Comparison of ENCODE assay signal across 31 mouse cellular contexts in the genomic region with DNA sequence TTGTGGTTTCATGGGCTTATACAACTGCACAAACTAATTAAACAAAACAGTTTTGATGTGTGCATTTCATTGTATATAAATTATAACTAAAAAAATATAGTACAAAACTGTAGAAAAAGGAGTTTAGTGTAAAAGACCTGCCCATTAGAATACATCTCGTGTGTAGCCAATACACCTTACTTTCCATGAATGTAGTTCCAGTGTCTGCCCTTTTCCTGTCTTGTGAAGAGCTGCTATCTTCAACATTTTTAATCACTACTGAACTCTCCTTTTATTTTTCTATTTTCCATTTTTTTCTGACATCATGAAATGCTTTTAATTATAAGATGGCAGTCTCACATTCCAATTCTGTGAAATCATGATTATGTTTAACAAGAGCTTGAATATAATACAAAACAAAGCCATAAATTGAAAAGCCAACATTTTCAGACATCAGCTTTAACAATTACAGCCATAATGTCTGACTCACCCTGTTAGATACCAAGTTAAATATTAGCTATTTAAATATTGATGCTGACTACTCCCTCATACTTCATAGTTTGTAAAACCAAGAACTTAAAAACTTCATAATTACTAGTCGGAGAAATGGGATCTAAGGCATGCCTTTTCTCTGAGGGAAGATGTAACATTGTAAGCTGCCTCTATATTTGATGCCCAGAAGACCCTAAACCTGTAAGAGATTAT.
"Had no signal": no experiment of that assay in that cellular context is flagged by ENCODE, and none has a peak within 500 bp of the region (broad histone marks: within the 10 kb centered on the region; RNA-seq: fewer than 3 reads in every experiment).

No protein-coding gene starts in this region.

- DNase-seq: left cerebral cortex, postnatal 4 days; liver; liver, embryonic 13.5 days; liver, postnatal 0 days; lung, adult 18-20 months; lung, adult 2 months; lung, embryonic 14.5 days; lung, postnatal 14 days; lung, postnatal 36 days; lung, postnatal 4 days had no signal

- H3K9ac ChIP-seq: limb, embryonic 12.5 days; limb, embryonic 13.5 days; limb, embryonic 15.5 days; liver, embryonic 12.5 days; liver, embryonic 13.5 days; liver, embryonic 14.5 days; liver, embryonic 15.5 days; liver, postnatal 0 days; lung, embryonic 14.5 days; lung, embryonic 15.5 days; midbrain, embryonic 12.5 days; midbrain, embryonic 13.5 days; midbrain, embryonic 15.5 days; neural tube, embryonic 12.5 days; neural tube, embryonic 13.5 days had no signal

- H3K36me3 ChIP-seq: limb, embryonic 10.5 days; limb, embryonic 12.5 days; limb, embryonic 13.5 days; limb, embryonic 15.5 days; liver, embryonic 12.5 days; liver, embryonic 13.5 days; liver, embryonic 15.5 days; lung, embryonic 15.5 days; midbrain, embryonic 10.5 days; midbrain, embryonic 12.5 days; midbrain, embryonic 13.5 days; midbrain, embryonic 15.5 days; neural tube, embryonic 12.5 days; neural tube, embryonic 13.5 days had no signal

- H3K27ac ChIP-seq: limb, embryonic 10.5 days; limb, embryonic 12.5 days; limb, embryonic 13.5 days; limb, embryonic 15.5 days; liver, embryonic 12.5 days; liver, embryonic 13.5 days; liver, embryonic 14.5 days; liver, embryonic 15.5 days; lung, embryonic 15.5 days; macrophage; midbrain, embryonic 10.5 days; midbrain, embryonic 12.5 days; midbrain, embryonic 13.5 days; midbrain, embryonic 15.5 days; neural tube, embryonic 12.5 days; neural tube, embryonic 13.5 days had no signal

- H3K27me3 ChIP-seq: limb, embryonic 12.5 days; limb, embryonic 13.5 days; limb, embryonic 15.5 days; liver, embryonic 12.5 days; liver, embryonic 13.5 days; liver, embryonic 15.5 days; lung, embryonic 15.5 days; megakaryocyte, embryonic 14.5 days; midbrain, embryonic 12.5 days; midbrain, embryonic 13.5 days; midbrain, embryonic 15.5 days; neural tube, embryonic 12.5 days; neural tube, embryonic 13.5 days had no signal

- H3K4me1 ChIP-seq: limb, embryonic 10.5 days; limb, embryonic 12.5 days; limb, embryonic 13.5 days; limb, embryonic 15.5 days; liver, embryonic 12.5 days; liver, embryonic 13.5 days; liver, embryonic 15.5 days; lung, embryonic 15.5 days; megakaryocyte, embryonic 14.5 days; midbrain, embryonic 10.5 days; midbrain, embryonic 12.5 days; midbrain, embryonic 13.5 days; midbrain, embryonic 15.5 days; neural tube, embryonic 12.5 days; neural tube, embryonic 13.5 days had no signal

- ATAC-seq: liver, embryonic 12.5 days; liver, postnatal 0 days; lung, postnatal 0 days; midbrain, embryonic 13.5 days; midbrain, embryonic 15.5 days; midbrain, embryonic 16.5 days had no signal

- H3K4me3 ChIP-seq: limb, embryonic 10.5 days; limb, embryonic 12.5 days; limb, embryonic 13.5 days; limb, embryonic 15.5 days; liver, embryonic 12.5 days; liver, embryonic 13.5 days; liver, embryonic 15.5 days; lung, embryonic 15.5 days; megakaryocyte, embryonic 14.5 days; midbrain, embryonic 10.5 days; midbrain, embryonic 12.5 days; midbrain, embryonic 13.5 days; midbrain, embryonic 15.5 days; myocyte; neural tube, embryonic 12.5 days; neural tube, embryonic 13.5 days had no signal

- H3K4me2 ChIP-seq: limb, embryonic 12.5 days; limb, embryonic 13.5 days; limb, embryonic 15.5 days; liver, embryonic 11.5 days; liver, embryonic 12.5 days; liver, embryonic 13.5 days; liver, embryonic 15.5 days; lung, embryonic 14.5 days; lung, embryonic 15.5 days; midbrain, embryonic 11.5 days; midbrain, embryonic 12.5 days; midbrain, embryonic 13.5 days; midbrain, embryonic 15.5 days; neural tube, embryonic 12.5 days; neural tube, embryonic 13.5 days had no signal

- H3K9me3 ChIP-seq: limb, embryonic 10.5 days; limb, embryonic 12.5 days; limb, embryonic 13.5 days; limb, embryonic 15.5 days; liver, embryonic 12.5 days; liver, embryonic 13.5 days; liver, embryonic 15.5 days; lung, embryonic 15.5 days; megakaryocyte, embryonic 14.5 days; midbrain, embryonic 10.5 days; midbrain, embryonic 12.5 days; midbrain, embryonic 13.5 days; midbrain, embryonic 15.5 days; neural tube, embryonic 12.5 days; neural tube, embryonic 13.5 days had no signal
